Mouse (Mus musculus) CH12.LX (cell line): ENCODE measurements at regions not wholly inside any gene's neighbourhood (a gene's known extent, or its start where the extent isn't known, plus 50 kb on each side); places are given as distances from the start of the nearest gene placed in this dataset.

Source experiments
- CTCF ChIP-seq, 2 experiments: IDR thresholded peaks in 1 of 2; conservative IDR thresholded peaks in 1 of 2; 2 replicates each; pipeline ENCODE4 v1.5.1; 2011 to 2012; ENCODE audit warnings: low read depth in 2 of 2, low read length in 2 of 2, improper control_type of control experiment in 1 of 2, inconsistent platforms in 1 of 2, mild to moderate bottlenecking in 1 of 2, moderate library complexity in 1 of 2
- POLR2A ChIP-seq: IDR thresholded peaks from 2 replicates; pipeline ENCODE4 v1.6.1; 2011; ENCODE audit warnings: low read depth, mild to moderate bottlenecking, improper control_type of control experiment, low read length

DNA sequence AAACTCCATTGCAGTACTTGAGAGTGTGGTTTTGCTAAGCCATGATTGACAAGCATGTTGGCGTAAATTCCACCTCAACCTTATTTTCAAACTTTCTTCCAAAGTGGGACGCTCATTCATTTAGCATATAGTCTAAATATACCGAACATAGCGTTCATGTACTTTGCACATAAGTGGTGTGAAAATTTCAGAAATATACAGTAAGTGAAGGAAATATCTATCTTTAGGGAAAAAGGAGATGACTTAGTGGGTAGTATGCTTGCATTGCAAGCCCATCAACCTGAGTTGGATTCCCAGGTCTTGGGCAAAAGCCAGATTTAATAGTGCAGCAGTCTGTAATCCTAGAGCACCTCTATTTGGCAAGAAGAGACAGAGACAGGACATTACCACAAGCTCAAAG, 493.8 kb upstream of the Cdh6 start:
- TF ChIP-seq CTCF (conservative IDR thresholded peaks at IDR 0.05 in 1 of 2, IDR thresholded peaks at IDR 0.05 in 1 of 2; ENCODE audit: low read depth in 2 of 2, low read length in 2 of 2) (no peak), POLR2A (no peak)
